In the genomic region with DNA sequence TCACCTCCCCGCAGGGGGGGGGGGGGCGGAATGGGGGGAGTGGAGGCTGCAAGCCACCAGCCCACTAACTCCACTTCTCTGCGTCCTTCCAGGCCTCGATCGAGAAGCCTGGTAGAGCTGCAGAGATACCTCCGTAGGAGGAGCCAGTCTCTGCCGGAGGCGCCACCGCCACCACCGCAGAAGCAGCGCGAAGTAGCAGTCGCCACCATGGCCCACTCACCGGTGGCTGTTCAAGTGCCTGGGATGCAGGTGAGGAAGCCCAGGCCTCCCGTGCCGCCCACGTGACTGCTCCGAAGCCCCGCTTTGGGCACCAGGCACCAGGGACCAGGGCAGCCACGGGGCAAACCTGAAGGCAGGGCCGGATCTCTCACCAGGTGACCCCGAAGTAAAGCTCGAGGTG, we compare ENCODE assay signal across 8 mouse cellular contexts. TPM values are rescaled to one million over a fixed set of nuclear protein-coding genes. Genes with fewer than 3 reads are reported as not detected.
DNase-seq lines count a peak whose midpoint lies in the region; ATAC-seq and TF ChIP-seq lines count a peak whose summit lies in the region.

No protein-coding gene starts in this region.

- 35% methylated on average over 22 of the region's 23 CpGs for WGBS in kidney, embryonic 14.5 days

- peak overlapping the region; percentile 50 for H3K9ac ChIP-seq in kidney, embryonic 14.5 days (ENCODE audit: low read depth, low read length)

- peak overlapping the region; percentile 49 for H3K4me3 ChIP-seq in kidney, embryonic 14.5 days (ENCODE audit: low read length)

- H3K4me2 ChIP-seq in kidney, embryonic 14.5 days (replicated peaks; ENCODE audit: low read depth, low read length): peak overlapping the region; percentile 59

- no peak for TF ChIP-seq CTCF in brain, embryonic 14.5 days (IDR thresholded peaks at IDR 0.05; ENCODE audit: borderline replicate concordance, extremely low read depth, insufficient read depth, insufficient read length)

- intact Hi-C loops in left cerebral cortex, postnatal 14 days (cut with DNase I): no loop called here

- H3K9me3 ChIP-seq in kidney, embryonic 14.5 days (ENCODE audit: control insufficient read depth, low read length): no peaks in the 10 kb centered on the region

- no peak overlapping the region for H3K27ac ChIP-seq in kidney, embryonic 14.5 days (ENCODE audit: low read depth, low read length)

- peaks cover 5% of the 10 kb centered on the region; the same call in 1 of the 2 replicates for H3K27me3 ChIP-seq in kidney, embryonic 14.5 days (ENCODE audit: control insufficient read depth, insufficient read depth, low read length)

- H3K36me3 ChIP-seq in kidney, embryonic 14.5 days (ENCODE audit: control insufficient read depth, insufficient read depth, low read length): no peaks in the 10 kb centered on the region

- ATAC-seq in kidney, embryonic 14.5 days (ENCODE audit: low FRiP score, low TSS enrichment): peak; percentile 90

- TF ChIP-seq POLR2A in brain, embryonic 14.5 days (IDR thresholded peaks at IDR 0.05; ENCODE audit: borderline replicate concordance, extremely low read depth, insufficient read depth, insufficient read length, poor library complexity, severe bottlenecking): no peak

- H3K4me1 ChIP-seq in kidney, embryonic 14.5 days (ENCODE audit: control insufficient read depth, insufficient read depth, low read length): no peaks in the 10 kb centered on the region

- peak; percentile 3 to 5 for DNase-seq in left cerebral cortex, adult 8-10 months (ENCODE audit: low spot score in 2 of 2)
- no peak for DNase-seq in left cerebral cortex, postnatal 14 days (ENCODE audit: low spot score in 2 of 2)
- DNase-seq in brain, embryonic 14.5 days (ENCODE audit: low read depth): peak; percentile 20
- peak; percentile 8 to 15 for DNase-seq in gastrocnemius, postnatal 4 days (ENCODE audit: low spot score in 2 of 2)
- peak; percentile 3 for DNase-seq in lung, postnatal 10 days
- peak; percentile 17 for DNase-seq in spleen, adult 12 weeks (ENCODE audit: low spot score)
- no peak for DNase-seq in adipocyte (ENCODE audit: low spot score)

RNA-seq across cellular contexts. Expression of gene Stk26, which starts 0.7 kb away (rescaled TPM):
- total RNA-seq in left cerebral cortex, adult 8-10 months (2022): 1 to 10 TPM; 6.9 to 8.6 (median 7.4) TPM
- total RNA-seq in left cerebral cortex, postnatal 14 days (2021): 1 to 10 TPM in 1 of 2 experiments, under 1 TPM in 1; 0.75 to 1.7 TPM
- polyA plus RNA-seq in brain, embryonic 14.5 days (2012; rRNA removed): 1.7 and 1.8 TPM in 2 replicates
- total RNA-seq in gastrocnemius, postnatal 4 days (2021): 10 to 100 TPM; 12.1 to 12.7 TPM
- polyA plus RNA-seq in kidney, embryonic 14.5 days (2014; fragmentation: Nextera tagmentation; extraction: Ambion mirVana): 4.2 and 5.3 TPM in 2 replicates

Comparison
In these comparisons a context has a peak if more than half of its experiments do, and no peak if none do; other contexts are left out.
1. DNase-seq: peak in left cerebral cortex, adult 8-10 months (2 of 2), brain, embryonic 14.5 days (single experiment), gastrocnemius, postnatal 4 days (2 of 2), lung, postnatal 10 days (single experiment) and spleen, adult 12 weeks (single experiment); none in left cerebral cortex, postnatal 14 days (0 of 2) and adipocyte (single experiment).